Mouse (Mus musculus): ENCODE measurements around the gene Dcaf15. TPM values are rescaled to one million over a fixed set of nuclear protein-coding genes. Genes with fewer than 3 reads are reported as not detected.

The Dcaf15 gene
- polyA plus RNA-seq, 1 experiment from 2014 or later = 8.4 TPM

- H3K4me1 ChIP-seq (ENCODE audit: control insufficient read depth, insufficient read depth, low read length) = no peaks in the 10 kb centered on the region
- no peaks in the 10 kb centered on the region for H3K9me3 ChIP-seq (ENCODE audit: control insufficient read depth, low read length)
- 87% methylated on average over 8 of the region's 8 CpGs for WGBS
- DNase-seq (ENCODE audit: low spot score) (no peak), ATAC-seq (ENCODE audit: low read depth) (no peak)
- no peak overlapping the region for H3K4me3 ChIP-seq (ENCODE audit: low read depth, low read length)
- H3K27ac ChIP-seq (replicated peaks; ENCODE audit: low read depth, low read length) = no peak overlapping the region
- H3K36me3 ChIP-seq (ENCODE audit: control insufficient read depth, insufficient read depth, low read length) = peaks cover 58% of the 10 kb centered on the region
- no peaks in the 10 kb centered on the region; the same call in 1 of the 2 replicates for H3K27me3 ChIP-seq (replicated peaks; ENCODE audit: control insufficient read depth, insufficient read depth, low read length)
- H3K4me2 ChIP-seq (ENCODE audit: low read depth, low read length) = no peak overlapping the region
- no peak overlapping the region for H3K9ac ChIP-seq (ENCODE audit: low read depth, low read length)
These were observed 27.7 kb upstream of the Dcaf15 start for GRCm38 (mm10) chr8:84132225-84132624.

- Histone ChIP-seq H3K4me1 (ENCODE audit: control insufficient read depth, insufficient read depth, low read length) (no peaks in the 10 kb centered on the region), H3K4me3 (ENCODE audit: low read depth, low read length) (no peak overlapping the region), H3K9ac (ENCODE audit: low read depth, low read length) (no peak overlapping the region; the same call in 1 of the 2 replicates), H3K9me3 (ENCODE audit: control insufficient read depth, low read length) (no peaks in the 10 kb centered on the region), H3K27ac (replicated peaks; ENCODE audit: low read depth, low read length) (no peak overlapping the region), H3K27me3 (replicated peaks; ENCODE audit: control insufficient read depth, insufficient read depth, low read length) (no peaks in the 10 kb centered on the region; the same call in 1 of the 2 replicates), H3K36me3 (ENCODE audit: control insufficient read depth, insufficient read depth, low read length) (peaks cover 44% of the 10 kb centered on the region), H3K4me2 (ENCODE audit: low read depth, low read length) (no peak overlapping the region)
- WGBS = 34% methylated on average over 22 of the region's 30 CpGs
- ATAC-seq (ENCODE audit: low read depth) (0 out of 2 replicates have a peak, but pooled peaks have one; percentile 1), DNase-seq (ENCODE audit: low spot score) (no peak)
These were observed 26.2 kb upstream of the Dcaf15 start for GRCm38 (mm10) chr8:84130806-84131205.

- Histone ChIP-seq H3K4me1 (ENCODE audit: control insufficient read depth, insufficient read depth, low read length) (no peaks in the 10 kb centered on the region), H3K9ac (ENCODE audit: low read depth, low read length) (no peak overlapping the region), H3K36me3 (ENCODE audit: control insufficient read depth, insufficient read depth, low read length) (peaks cover 19% of the 10 kb centered on the region; the same call in 1 of the 2 replicates), H3K27ac (replicated peaks; ENCODE audit: low read depth, low read length) (no peak overlapping the region), H3K4me2 (ENCODE audit: low read depth, low read length) (no peak overlapping the region), H3K9me3 (ENCODE audit: control insufficient read depth, low read length) (no peaks in the 10 kb centered on the region), H3K4me3 (ENCODE audit: low read depth, low read length) (no peak overlapping the region), H3K27me3 (replicated peaks; ENCODE audit: control insufficient read depth, insufficient read depth, low read length) (no peaks in the 10 kb centered on the region; the same call in 1 of the 2 replicates)
- 50% methylated on average over 8 of the region's 8 CpGs for WGBS
- no peak for ATAC-seq (ENCODE audit: low read depth)
- peak; percentile 16 for DNase-seq (ENCODE audit: low spot score)
These were observed 23.7 kb upstream of the Dcaf15 start for GRCm38 (mm10) chr8:84128277-84128676.

GRCm38 (mm10) chr8:84127202-84127901, 22.8 kb upstream of the Dcaf15 start:
- Histone ChIP-seq H3K9ac (ENCODE audit: low read depth, low read length) (peak overlapping the region; percentile 35; the same call in 1 of the 2 replicates), H3K9me3 (ENCODE audit: control insufficient read depth, low read length) (no peaks in the 10 kb centered on the region), H3K27ac (replicated peaks; ENCODE audit: low read depth, low read length) (peak overlapping the region; percentile 30; the same call in 1 of the 2 replicates), H3K4me2 (ENCODE audit: low read depth, low read length) (peak overlapping the region; percentile 3; the same call in 1 of the 2 replicates), H3K4me3 (ENCODE audit: low read depth, low read length) (no peak overlapping the region), H3K27me3 (replicated peaks; ENCODE audit: control insufficient read depth, insufficient read depth, low read length) (no peaks in the 10 kb centered on the region; the same call in 1 of the 2 replicates), H3K36me3 (ENCODE audit: control insufficient read depth, insufficient read depth, low read length) (peaks cover 9% of the 10 kb centered on the region; the same call in 1 of the 2 replicates), H3K4me1 (ENCODE audit: control insufficient read depth, insufficient read depth, low read length) (no peaks in the 10 kb centered on the region)
- DNase-seq (ENCODE audit: low spot score) (peak; percentile 56), ATAC-seq (ENCODE audit: low read depth) (peak; percentile 19)
- 68% methylated on average over 17 of the region's 17 CpGs for WGBS

- Histone ChIP-seq H3K9ac (ENCODE audit: low read depth, low read length) (no peak overlapping the region), H3K4me3 (ENCODE audit: low read depth, low read length) (no peak overlapping the region)
These were observed 22.2 kb upstream of the Dcaf15 start for GRCm38 (mm10) chr8:84126742-84127141.

GRCm38 (mm10) chr8:84125656-84126055, 21.1 kb upstream of the Dcaf15 start, which contains the start of gene Podnl1:
Gene Podnl1 (plus strand): TSS chr8:84125989.
- H3K4me2 ChIP-seq (ENCODE audit: low read depth, low read length) = no peak within 1 kb of the TSS; the same call in 1 of the 2 replicates
- no peaks in the 10 kb centered on the region; the same call in 1 of the 2 replicates for H3K27me3 ChIP-seq (replicated peaks; ENCODE audit: control insufficient read depth, insufficient read depth, low read length)
- H3K4me1 ChIP-seq (ENCODE audit: control insufficient read depth, insufficient read depth, low read length) = no peaks in the 10 kb centered on the region
- WGBS = 20% methylated on average over 6 of the region's 9 CpGs
- peak within 1 kb of the TSS; percentile 30; the same call in 1 of the 2 replicates for H3K27ac ChIP-seq (replicated peaks; ENCODE audit: low read depth, low read length)
- H3K4me3 ChIP-seq (ENCODE audit: low read depth, low read length) = no peak within 1 kb of the TSS
- ATAC-seq (ENCODE audit: low read depth) (peak; percentile 67), DNase-seq (ENCODE audit: low spot score) (peak; percentile 37)
- H3K9ac ChIP-seq (ENCODE audit: low read depth, low read length) = no peak within 1 kb of the TSS
- H3K36me3 ChIP-seq (ENCODE audit: control insufficient read depth, insufficient read depth, low read length) = no peaks in the 10 kb centered on the region
- H3K9me3 ChIP-seq (ENCODE audit: control insufficient read depth, low read length) = no peaks in the 10 kb centered on the region

More at GRCm38 (mm10) chr8:84126742-84127141, 22.2 kb upstream of the Dcaf15 start:
- no peaks in the 10 kb centered on the region; the same call in 1 of the 2 replicates for H3K27me3 ChIP-seq (replicated peaks; ENCODE audit: control insufficient read depth, insufficient read depth, low read length)
- peak overlapping the region; percentile 30; the same call in 1 of the 2 replicates for H3K27ac ChIP-seq (replicated peaks; ENCODE audit: low read depth, low read length)
- DNase-seq (ENCODE audit: low spot score) (no peak), ATAC-seq (ENCODE audit: low read depth) (no peak)
- 71% methylated on average over 2 of the region's 2 CpGs for WGBS
- H3K4me1 ChIP-seq (ENCODE audit: control insufficient read depth, insufficient read depth, low read length) = no peaks in the 10 kb centered on the region
- H3K36me3 ChIP-seq (ENCODE audit: control insufficient read depth, insufficient read depth, low read length) = 0 out of 2 replicates have a peak, but pooled peaks cover 3% of the 10 kb centered on the region
- no peak overlapping the region for H3K4me2 ChIP-seq (ENCODE audit: low read depth, low read length)
- no peaks in the 10 kb centered on the region for H3K9me3 ChIP-seq (ENCODE audit: control insufficient read depth, low read length)

- Histone ChIP-seq H3K4me1 (ENCODE audit: control insufficient read depth, insufficient read depth, low read length) (no peaks in the 10 kb centered on the region), H3K4me3 (ENCODE audit: low read depth, low read length) (no peak overlapping the region), H3K27ac (replicated peaks; ENCODE audit: low read depth, low read length) (no peak overlapping the region), H3K9ac (ENCODE audit: low read depth, low read length) (no peak overlapping the region), H3K27me3 (replicated peaks; ENCODE audit: control insufficient read depth, insufficient read depth, low read length) (no peaks in the 10 kb centered on the region), H3K36me3 (ENCODE audit: control insufficient read depth, insufficient read depth, low read length) (no peaks in the 10 kb centered on the region), H3K4me2 (ENCODE audit: low read depth, low read length) (no peak overlapping the region), H3K9me3 (ENCODE audit: control insufficient read depth, low read length) (no peaks in the 10 kb centered on the region)
- no peak for ATAC-seq (ENCODE audit: low read depth)
- DNase-seq (ENCODE audit: low spot score) = no peak
- WGBS = 83% methylated on average over 3 of the region's 3 CpGs
These were observed 17.6 kb upstream of the Dcaf15 start for GRCm38 (mm10) chr8:84122151-84122550.

- H3K4me3 ChIP-seq (ENCODE audit: low read depth, low read length) = no peak overlapping the region
- H3K4me1 ChIP-seq (ENCODE audit: control insufficient read depth, insufficient read depth, low read length) = no peaks in the 10 kb centered on the region
- DNase-seq (ENCODE audit: low spot score) (no peak), ATAC-seq (ENCODE audit: low read depth) (no peak)
- no peak overlapping the region for H3K4me2 ChIP-seq (ENCODE audit: low read depth, low read length)
- H3K9ac ChIP-seq (ENCODE audit: low read depth, low read length) = no peak overlapping the region
- no peaks in the 10 kb centered on the region for H3K27me3 ChIP-seq (replicated peaks; ENCODE audit: control insufficient read depth, insufficient read depth, low read length)
- no peaks in the 10 kb centered on the region for H3K36me3 ChIP-seq (ENCODE audit: control insufficient read depth, insufficient read depth, low read length)
- no peak overlapping the region for H3K27ac ChIP-seq (replicated peaks; ENCODE audit: low read depth, low read length)
- WGBS = 73% methylated on average over 6 of the region's 6 CpGs
- H3K9me3 ChIP-seq (ENCODE audit: control insufficient read depth, low read length) = no peaks in the 10 kb centered on the region
These were observed 11.1 kb upstream of the Dcaf15 start for GRCm38 (mm10) chr8:84115646-84116045.
